Mouse (Mus musculus): ENCODE results near the gene Nipa1. TPM values are rescaled to one million over a fixed set of nuclear protein-coding genes. Genes with fewer than 3 reads are reported as not detected.

Nipa1 gene
- total RNA-seq, 2 experiments from 2014 or later, result 3.4 to 3.9 TPM

GRCm38 (mm10) chr7:55938341-55938740 is 81.4 kb downstream of the Nipa1 start:
- DNase-seq (ENCODE audit: low spot score), result no peak

- DNase-seq (ENCODE audit: low spot score), result no peak
Observed at GRCm38 (mm10) chr7:55935025-55935424, 84.7 kb downstream of the Nipa1 start.

- DNase-seq (ENCODE audit: low spot score), result no peak
Observed at GRCm38 (mm10) chr7:55928649-55929048, 91.1 kb downstream of the Nipa1 start.

Other genes starting within 250 kb of the Nipa1 start
- gene Tubgcp5, start 225.8 kb downstream of the Nipa1 start, total RNA-seq (2021), result 10 to 100 TPM in 1 of 2 experiments, 1 to 10 TPM in 1; 9.9 to 10.2 TPM
- 10 to 100 TPM; 20.3 to 21.0 TPM for gene Cyfip1, start 178.2 kb downstream of the Nipa1 start, total RNA-seq (2021)
- gene Nipa2, start 57.5 kb downstream of the Nipa1 start, total RNA-seq (2021), result 10 to 100 TPM; 29.9 to 33.5 TPM
- gene Herc2, start 30.2 kb upstream of the Nipa1 start, total RNA-seq (2021), result 10 to 100 TPM; 49.6 to 52.6 TPM
- not detected for gene Oca2, start 219.8 kb upstream of the Nipa1 start, total RNA-seq (2021)

Data from gastrocnemius, adult 18-20 months (tissue).